Mouse (Mus musculus) erythroid progenitor cell, adult 5-6 weeks (primary cell): ENCODE results near the gene Ptprt. TPM values are rescaled to one million over a fixed set of nuclear protein-coding genes. Genes with fewer than 3 reads are reported as not detected.

ENCODE experiments used
- ATAC-seq: replicated peaks from 2 replicates; pipeline ENCODE4 v1.8.0; 2016; ENCODE audit warnings: moderate number of reproducible peaks, mild to moderate bottlenecking, moderate TSS enrichment, inconsistent platforms; ENCODE audit not compliant: poor library complexity, low FRiP score, severe bottlenecking
- total RNA-seq, 2 experiments: library from RNA; stranded (forward) in 1 of 2; stranded (reverse) in 1 of 2; fragments of 150-400 nt in 1 of 2; fragments of 186-747, 209-891 nt in 1 of 2; gene quantifications; 2 replicates each; pipeline versions ENCODE4 v1.2.3 to v1.2.4; 2015 to 2017; ENCODE audit warnings: low replicate concordance in 2 of 2

The Ptprt gene
- not detected in 2 replicates for total RNA-seq (2015; ENCODE audit: low replicate concordance)
- total RNA-seq (2017; ENCODE audit: low replicate concordance), result not detected in 2 replicates

DNA sequence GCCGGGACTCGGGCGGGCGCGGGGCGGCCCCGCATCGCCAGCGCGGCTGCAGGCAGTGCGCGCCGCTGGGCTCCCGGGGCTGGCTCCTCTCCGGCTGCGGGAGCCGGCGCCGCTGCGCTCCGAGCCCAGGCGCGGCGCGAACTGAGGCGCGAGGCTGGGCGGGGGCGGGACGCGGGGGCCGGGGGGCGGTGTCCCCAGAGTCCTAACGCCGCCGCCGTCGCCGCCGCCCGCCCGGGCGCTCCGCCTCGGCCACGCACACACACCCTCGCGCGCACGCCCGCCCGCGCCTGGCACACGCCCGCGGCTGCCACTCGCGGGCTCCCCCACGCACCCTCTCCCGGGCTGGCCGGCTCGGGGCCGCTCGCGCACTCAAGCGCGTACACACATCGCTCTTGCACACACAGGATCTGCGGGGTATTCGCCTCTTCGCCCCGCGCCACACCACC, at the start of gene Ptprt:
Ptprt (minus strand) TSS at position 207 of the 446 bp plus-strand sequence.
- no peak for ATAC-seq

DNA sequence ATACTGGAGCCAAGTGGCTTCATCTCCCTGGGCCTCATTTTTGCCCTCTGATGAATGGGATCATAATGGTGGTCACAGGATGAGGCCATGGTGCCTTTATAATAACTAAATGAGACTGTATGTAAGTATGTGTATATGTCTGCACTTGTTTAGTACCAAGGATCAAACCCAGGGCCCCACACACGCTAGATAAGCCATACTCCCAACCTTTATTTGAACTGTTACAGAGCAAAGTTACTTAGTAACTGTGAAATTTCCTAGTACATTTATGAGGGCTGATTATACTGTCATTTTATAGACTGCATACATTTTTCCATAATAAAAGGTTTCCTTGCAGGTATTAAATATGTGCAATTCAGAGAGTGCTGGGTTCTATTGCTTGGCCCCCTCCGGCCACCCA, 49.5 kb upstream of the Ptprt start:
- ATAC-seq, result no peak

DNA sequence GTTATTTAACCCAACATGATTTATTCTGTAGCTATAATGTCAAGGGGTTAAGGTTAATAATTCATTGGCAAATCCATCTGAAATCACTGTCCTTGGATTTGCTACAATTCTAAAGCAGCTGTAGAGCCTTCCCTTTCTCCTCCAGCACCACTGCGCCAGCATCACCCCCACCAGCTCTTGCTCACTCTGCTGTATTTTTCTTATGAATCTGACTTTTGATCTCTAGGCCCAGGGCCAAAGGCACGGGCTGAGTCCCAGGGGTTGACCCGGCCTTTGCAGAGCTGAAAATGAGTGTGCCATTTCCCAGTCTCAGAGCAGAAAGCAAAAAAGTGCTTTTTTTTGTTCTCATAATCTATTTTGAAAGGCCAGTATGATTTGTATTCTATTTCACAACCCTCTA, 38.7 kb upstream of the Ptprt start:
- ATAC-seq, result no peak

DNA sequence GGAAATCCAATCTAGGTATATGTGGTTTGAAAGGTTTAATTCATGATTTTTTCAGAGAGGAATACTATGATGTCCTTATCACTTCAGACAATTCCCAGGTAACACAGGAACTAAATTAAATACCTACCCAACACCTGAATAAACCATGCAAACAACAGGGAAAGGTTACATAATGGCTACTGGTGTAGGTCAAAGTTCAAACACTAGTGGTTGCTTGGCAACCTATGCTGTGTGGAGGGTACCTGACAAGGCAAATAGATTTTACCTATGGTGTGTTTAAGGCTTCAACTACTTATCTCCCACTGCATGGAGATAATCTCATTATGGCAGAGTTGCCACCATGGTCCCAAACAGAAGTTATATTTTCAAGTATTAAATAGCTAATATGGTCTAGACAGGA, 38.1 kb upstream of the Ptprt start:
- ATAC-seq, result no peak

DNA sequence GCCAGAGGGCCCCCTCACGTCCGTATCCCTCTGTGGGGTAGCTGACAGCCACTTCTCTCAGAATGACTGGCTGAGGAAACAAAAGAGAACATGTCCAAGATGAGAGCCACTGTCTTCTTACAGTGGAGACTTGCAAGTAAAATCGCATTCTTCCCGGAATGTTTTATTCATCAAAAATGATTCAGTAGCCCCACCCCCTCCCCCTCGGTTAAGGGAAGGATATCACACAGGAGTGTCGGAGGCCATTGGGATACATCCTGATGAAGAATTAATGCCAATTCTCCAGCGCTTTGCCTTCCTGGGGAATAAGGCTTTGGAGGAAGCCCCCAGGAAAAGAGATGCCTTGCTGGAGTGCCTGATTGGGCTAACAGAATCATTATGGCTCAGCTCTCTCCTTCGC, 37.1 kb upstream of the Ptprt start:
- ATAC-seq, result no peak

DNA sequence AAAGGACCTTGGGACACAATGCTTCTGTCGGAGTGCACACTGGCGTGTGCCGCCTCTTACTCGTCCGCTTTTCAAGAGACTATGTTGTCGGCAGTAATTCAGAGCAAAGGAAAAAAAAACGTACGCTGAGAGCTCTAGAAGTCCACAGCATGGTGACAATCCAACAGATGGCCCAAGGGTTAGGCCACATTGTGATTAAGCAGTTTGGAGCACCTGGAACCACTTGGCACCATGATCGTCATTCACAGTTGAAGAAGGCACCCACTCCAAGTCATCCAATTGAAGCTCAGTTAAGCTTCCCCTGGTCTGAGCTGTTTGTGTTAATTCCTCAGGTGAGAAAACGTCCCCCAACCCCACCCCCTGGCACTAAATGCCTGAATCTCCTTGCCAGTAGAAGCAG, 36.2 kb upstream of the Ptprt start:
- no peak for ATAC-seq

DNA sequence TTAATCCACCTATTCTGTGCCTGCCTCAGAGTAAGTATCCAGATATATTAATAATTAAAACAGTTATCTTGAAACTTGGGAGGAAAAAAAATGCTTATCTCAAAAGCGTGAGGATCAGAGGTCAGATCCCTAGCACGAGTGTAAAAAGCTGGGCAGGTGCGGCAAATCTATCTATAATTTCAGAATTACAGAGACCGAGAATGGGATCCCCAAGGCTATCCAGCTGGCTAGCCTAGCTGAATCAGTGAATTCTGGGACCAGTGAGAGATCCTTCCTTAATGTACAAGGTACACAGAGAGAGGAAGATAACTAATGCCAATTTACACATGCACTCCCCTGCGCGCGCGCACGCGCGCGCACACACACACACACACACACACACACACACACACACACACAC, 31.2 kb upstream of the Ptprt start:
- no peak for ATAC-seq

DNA sequence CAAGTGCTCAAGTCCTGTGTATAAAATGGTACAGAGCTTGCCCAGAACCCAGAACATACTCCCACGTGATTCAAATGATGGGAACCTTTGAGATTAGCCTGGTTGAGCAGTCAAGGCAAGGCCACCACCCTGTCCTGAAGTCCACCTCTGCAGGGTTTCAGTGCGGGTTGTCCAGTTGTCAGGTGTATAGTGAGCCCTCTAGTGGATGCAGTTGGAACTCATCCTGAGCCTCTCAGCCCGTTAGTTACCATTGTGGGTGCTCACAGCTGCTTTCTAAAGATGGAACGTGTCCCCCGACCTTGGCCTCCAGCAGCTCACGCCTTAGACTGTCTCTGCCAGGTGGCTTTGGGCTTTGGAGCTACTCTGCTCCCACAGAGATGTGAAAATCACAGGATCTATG, 21.7 kb upstream of the Ptprt start:
- no peak for ATAC-seq

DNA sequence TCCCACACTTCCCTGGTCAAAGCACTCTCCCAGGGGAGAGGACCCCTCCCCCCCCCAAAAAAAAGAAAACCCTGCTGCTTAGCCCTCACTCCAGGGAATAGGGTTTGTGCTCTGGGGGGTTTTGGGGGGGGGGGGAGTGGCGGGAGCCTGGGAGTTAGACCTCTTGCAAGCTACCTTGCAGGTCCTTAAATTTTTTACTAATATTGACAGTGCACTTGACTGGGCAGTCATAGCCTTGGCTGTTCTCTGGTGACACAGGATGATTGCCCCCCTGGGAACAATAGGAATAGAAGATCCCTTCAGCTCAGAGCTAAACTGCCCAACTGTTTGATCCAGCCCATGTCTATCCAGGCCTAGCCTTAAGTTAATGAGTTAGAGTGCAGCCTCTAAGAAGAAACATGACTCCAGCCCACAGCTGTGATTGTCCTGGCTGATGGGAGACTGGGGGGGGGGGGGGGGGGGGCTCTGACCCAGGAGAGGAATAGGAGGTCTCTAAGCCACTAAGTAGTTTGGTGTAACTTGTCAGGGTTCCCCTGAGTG, 1.6 kb upstream of the Ptprt start:
- ATAC-seq, result no peak

DNA sequence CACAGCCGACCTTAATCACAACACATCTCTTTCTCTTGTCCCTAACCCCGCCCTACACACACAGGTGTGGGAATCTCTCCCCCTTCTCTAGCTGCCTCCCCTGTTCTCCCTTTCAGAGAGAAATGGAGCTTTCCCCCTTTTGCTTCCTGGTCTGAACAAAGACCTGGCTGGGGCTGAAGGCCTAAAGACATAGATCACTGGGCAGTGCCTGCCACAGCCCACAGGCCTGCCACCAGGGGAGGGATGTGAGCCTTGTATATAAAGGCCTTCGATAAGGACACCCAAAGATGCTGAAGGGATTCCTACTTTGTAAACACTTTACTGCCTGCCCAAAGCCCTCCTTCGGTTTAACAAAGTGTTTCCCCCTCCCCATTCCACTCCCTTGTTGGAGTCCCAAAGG, 786 bp upstream of the Ptprt start:
- no peak for ATAC-seq

DNA sequence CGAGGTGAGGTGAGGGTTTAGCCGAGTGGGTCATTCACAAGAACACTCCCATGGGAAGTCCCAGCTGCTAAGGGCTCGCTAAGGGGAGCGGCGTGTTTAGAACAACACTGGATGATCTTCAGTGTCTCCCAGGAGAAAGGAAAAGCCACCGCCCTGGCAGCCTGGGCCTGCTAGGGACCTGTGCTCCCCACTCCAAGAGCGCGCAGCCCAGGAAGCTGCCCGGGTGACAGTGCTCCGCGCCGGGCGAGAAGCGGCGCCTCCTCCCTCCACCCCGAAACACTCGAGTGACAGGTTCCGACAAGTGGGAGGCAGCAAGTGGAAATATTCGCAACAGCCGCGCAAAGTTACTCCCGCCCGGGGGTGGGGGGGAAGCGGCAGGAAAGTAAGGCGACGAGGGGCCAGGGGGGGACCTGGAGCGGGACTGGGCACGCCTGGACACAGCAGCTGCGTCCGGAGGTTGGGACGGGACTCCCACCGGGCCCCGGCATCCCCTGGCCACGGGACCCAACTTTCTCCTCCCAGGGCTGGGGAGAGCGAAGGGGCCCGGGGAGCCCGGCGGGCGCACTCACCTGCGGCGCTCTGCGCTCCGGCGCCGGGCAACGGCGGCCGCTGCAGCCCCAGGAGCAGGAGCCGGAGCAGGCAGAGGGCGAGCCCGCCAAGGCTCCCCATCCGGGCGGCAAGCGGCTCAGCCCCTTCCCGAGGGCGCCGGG, 561 bp downstream of the Ptprt start:
- ATAC-seq, result no peak

DNA sequence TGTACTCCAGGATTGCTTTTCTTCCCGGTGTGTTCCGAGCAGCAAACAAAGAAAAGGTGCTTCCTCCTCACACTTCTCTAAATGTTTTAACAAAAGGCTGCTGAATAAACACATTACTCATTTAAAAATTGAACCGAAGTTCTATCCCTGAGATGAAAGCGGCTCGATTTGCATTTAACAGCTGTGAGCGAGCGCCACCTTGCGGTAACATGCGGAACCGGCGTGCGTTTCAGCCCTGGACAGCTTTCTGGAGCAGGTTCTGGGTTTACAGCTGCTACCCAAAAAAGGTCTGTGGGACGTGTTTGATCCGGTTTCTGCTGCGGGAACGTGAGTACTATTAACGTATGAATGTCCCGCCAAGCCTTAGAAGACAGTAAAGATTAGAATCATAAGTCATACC, 1.9 kb downstream of the Ptprt start:
- ATAC-seq, result no peak

DNA sequence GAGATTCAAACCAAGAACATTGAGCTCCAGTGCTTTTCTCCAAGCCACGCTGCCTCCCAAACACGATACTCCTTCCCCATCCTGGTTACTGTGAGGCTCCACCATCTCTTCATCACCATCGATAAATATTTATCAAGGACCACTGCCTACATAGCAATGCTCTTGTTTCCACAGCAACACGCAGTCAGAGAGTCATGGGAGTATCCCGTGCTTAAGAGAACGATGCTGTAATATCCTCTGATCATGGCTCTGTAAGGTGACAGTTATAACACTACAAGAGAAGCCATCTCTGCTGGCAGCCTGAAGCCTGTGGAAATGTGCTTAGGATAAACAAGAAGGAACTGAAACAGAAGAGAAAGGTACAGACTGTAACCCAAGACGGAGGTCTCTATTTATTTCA, 3.4 kb downstream of the Ptprt start:
- ATAC-seq, result no peak

DNA sequence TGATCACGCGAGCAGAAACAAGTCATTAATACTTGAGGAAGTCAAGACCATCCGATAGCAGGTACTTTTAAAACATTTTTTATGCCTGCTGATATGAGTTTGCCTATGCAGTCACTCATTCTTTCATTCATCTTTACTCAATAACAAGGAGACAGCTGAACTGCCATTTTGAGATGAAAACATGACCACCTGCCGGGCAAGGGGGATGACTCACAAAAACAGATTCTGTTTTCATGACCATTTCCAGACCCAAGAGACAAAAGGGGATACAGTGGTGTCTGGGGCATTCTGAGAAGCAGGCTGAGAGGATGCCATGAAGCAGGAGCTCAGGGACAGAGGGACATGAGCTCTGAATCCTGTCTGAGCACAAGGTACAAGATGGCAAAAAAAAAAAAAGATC, 6.5 kb downstream of the Ptprt start:
- ATAC-seq, result no peak

DNA sequence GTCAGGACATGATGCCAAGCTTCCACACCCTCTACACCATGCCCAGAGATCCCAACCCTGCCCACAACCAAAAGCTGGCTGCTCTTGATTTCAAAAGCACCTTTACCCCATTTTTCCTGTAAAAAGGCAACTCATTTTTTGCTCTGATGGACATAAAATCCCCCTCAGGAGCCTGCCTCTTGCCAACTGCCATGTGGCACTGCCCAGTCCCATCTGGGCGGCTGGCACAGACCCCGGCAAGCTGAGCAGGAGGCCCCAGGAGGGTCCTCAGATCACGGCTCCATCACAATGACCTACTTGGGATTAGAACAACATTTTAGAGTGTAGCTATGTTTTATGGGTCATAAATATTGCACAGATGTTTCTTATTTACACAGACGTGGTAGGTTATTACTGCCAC, 22.3 kb downstream of the Ptprt start:
- no peak for ATAC-seq

DNA sequence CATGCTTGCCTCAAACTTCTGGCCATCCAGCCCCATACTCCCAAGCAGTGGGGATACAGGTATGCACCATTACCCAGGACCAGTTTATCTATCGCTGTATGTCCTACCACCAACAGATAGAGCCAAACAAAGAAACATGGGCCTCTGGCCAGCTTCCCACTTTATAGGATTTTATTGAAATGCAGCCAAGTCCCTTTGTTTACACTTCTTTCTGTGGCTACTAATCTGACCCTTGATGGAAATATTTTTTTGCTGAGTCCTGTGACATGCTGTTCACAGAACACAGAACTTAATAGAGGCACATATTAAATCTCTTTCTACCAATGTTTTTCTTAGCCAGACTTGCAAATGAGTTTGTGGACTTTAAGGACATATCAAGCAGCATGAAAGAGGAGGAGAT, 23.4 kb downstream of the Ptprt start:
- no peak for ATAC-seq

DNA sequence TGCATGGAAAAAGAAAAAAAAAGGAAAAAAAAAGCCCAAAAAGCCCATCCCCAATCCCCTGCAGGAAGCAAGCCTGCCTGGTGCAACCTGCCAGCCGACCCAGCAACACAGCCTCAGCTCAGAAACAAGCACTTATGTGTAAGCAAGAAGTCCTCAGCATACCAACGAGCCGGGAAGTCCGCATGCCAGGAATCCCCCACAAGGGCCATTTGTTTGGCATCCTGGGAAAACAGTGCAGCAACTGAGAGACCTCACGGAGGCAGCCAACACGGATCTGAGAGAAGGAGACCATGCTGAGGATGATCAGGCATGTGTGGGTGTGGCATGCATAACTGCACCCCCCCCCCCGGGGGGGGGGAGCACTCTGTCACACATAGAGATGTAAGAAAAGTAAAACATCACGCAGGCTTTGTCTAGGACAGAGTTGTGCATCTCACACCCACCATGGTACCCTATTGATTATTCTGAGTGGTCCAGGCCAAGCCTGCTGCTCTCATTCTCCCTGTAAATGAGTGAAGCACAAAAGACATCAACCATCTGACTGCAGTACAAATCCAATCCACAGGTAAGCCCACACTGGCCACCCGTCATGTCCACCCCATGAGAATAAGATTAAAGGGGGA, 24.4 kb downstream of the Ptprt start:
- no peak for ATAC-seq

DNA sequence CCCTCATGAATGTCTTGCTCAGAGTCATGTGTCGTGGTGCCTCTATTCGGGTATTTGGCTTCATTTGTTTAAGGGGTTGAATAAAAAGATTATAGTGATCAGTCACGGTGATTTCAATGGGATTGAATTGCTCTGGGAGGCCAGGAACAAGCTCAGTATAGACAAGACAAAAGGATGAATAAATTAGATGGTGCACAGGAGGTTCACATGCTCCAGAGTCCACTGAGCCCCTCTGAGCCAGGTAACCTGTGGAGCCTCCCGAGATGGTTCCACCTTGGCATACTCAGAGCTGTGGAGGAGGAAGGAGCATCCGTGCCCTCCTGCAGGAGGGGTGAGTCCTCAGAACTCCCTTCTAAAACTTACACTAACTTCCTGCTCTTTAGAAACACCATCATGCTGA, 26.0 kb downstream of the Ptprt start:
- no peak for ATAC-seq

DNA sequence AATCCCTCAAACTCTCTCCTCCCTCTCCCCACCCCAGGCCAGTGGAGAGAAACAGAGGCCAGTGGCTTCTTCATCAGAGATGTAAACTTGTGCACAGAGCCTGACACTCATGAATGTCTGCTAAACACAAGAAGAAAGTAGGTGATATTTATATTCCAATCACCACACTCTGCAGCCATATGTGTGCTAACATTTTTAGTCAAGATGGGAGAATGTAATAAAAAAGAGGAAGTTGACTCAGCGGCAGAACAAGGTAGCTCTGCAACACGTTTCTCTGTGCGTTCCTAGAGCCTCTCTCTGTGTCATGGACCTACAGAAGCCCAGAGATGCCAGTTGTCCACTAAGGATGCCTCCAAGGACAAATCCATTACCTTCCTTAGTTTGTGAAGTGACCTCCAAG, 34.9 kb downstream of the Ptprt start:
- ATAC-seq, result no peak

DNA sequence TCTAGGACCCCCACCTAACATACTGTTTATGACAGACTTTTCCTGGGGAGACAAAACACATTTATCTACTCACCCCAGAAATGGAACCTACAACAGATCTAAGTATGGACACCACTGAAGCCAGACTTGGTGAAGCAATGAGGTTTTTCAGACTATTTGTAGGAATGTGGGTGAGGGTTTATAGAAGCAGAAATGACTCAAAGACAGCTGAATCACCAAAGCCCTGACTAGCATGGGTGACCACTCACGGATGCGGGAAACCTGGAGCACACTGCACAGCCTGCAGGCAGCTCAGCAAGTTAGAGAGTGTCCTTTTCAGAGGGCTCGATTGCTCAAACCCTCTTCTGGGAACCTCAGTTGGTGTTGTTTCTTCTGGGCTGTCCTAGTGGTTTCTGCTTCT, 36.2 kb downstream of the Ptprt start:
- ATAC-seq, result no peak

DNA sequence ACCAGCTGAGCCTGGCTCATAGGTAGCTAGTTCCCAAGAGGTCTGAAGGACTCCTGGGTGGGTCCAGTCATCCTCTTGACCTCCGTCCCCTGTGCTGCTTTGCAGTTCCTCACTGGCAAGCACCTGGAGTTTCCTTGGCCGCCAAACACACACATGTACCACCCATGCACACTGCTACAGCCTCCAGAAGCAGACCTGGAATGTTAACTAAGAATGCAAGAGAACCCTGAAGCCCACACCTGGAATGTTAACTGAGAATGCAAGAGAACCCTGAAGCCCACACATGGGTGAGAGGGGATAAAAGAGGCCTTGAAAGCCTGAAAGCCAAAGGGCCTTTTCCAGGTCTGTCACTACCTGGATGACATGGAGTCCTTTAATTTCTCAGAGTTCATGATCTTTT, 46.7 kb downstream of the Ptprt start:
- ATAC-seq, result no peak

DNA sequence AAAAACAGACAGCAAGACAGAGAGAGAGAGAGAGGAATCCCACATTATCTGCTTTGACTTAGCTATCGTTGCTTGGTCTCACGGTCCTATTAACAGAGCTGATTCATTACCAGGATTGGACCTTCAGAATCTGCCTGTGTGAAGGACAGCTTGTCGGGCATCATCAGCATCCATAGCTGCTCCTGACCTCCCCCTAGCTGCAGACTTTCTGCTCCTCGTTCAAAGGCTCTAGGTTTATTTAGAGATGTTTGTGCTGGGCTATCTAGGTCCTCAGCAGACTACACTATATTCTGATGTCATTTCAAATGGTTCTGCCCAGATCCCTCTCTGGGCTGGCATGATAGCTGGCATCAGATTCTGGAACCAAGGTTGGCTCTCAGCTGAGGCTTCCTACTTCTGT, 47.5 kb downstream of the Ptprt start:
- no peak for ATAC-seq
